ENCODE assay signal across 24 mouse cellular contexts in the genomic region with DNA sequence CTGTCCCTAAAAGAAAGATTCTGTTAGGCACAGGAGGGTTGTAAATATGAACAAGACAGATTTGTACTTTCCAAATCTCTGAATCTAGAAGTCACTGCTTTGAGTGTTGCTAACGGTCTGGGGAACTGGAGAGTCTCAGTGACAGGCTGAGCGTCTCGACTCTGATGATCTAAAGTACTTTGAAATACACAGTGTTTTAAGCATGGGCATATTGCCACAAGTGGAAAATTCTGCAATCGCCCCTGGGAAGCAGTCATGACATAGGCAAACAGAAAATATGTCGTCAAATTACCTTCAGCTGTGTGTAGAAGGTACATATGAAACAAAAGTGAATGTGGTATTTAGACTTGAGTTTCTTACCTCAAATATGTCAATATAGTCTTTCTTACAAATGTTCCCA. TPM values are rescaled to one million over a fixed set of nuclear protein-coding genes. Genes with fewer than 3 reads are reported as not detected.
DNase-seq lines count a peak whose midpoint lies in the region; TF ChIP-seq lines count a peak whose summit lies in the region.
"Had no signal": no experiment of that assay in that cellular context is flagged by ENCODE, and none has a peak within 500 bp of the region (broad histone marks: within the 10 kb centered on the region; RNA-seq: fewer than 3 reads in every experiment).

No protein-coding gene starts in this region.

- TF ChIP-seq CTCF in kidney, adult 2 months (conservative IDR thresholded peaks at IDR 0.05; ENCODE audit: insufficient read depth, insufficient read length, low read depth, low read length): no peak

- no peaks in the 10 kb centered on the region; the same call in 1 of the 2 replicates for H3K27me3 ChIP-seq in kidney, adult 2 months (replicated peaks; ENCODE audit: control insufficient read depth, insufficient read depth, low read length)
- H3K27me3 ChIP-seq: embryonic facial prominence, embryonic 13.5 days; liver, embryonic 13.5 days; lung, embryonic 15.5 days; megakaryocyte, embryonic 14.5 days; midbrain, embryonic 13.5 days; neural tube, embryonic 12.5 days had no signal

- peak; percentile 16 for DNase-seq in gastrocnemius, adult 18-20 months (ENCODE audit: low spot score)
- DNase-seq in gastrocnemius, postnatal 4 days (ENCODE audit: low spot score in 2 of 2): no peak
- peak; percentile 15 for DNase-seq in kidney, adult 2 months
- DNase-seq in kidney, postnatal 14 days: no peak
- DNase-seq in 3T3-L1 (ENCODE audit: low read depth, low spot score): peak; percentile 17
- no peak for DNase-seq in embryo, embryonic 9.5 days (ENCODE audit: extremely low spot score)
- DNase-seq: cerebellum, adult 18-20 months; cerebellum, postnatal 14 days; gastrocnemius, postnatal 25 days; heart, postnatal 4 days; kidney, adult 18-20 months; liver, embryonic 13.5 days; right cerebral cortex, postnatal 14 days had no signal

- H3K4me1 ChIP-seq in kidney, adult 2 months (ENCODE audit: control insufficient read depth, insufficient read depth, low read length): peaks cover 10% of the 10 kb centered on the region; the same call in 1 of the 2 replicates
- H3K4me1 ChIP-seq in brown adipose tissue, adult 24 weeks (ENCODE audit: control insufficient read depth, insufficient read depth, insufficient read length, low read length): peaks cover 17% of the 10 kb centered on the region
- H3K4me1 ChIP-seq: liver, embryonic 13.5 days; megakaryocyte, embryonic 14.5 days had no signal

- no peak overlapping the region for H3K27ac ChIP-seq in kidney, adult 2 months (ENCODE audit: insufficient read depth, low read depth, low read length)
- 0 out of 2 replicates have a peak overlapping the region, but pooled peaks have one; percentile 23 for H3K27ac ChIP-seq in brown adipose tissue, adult 24 weeks (replicated peaks; ENCODE audit: low read depth, low read length)
- H3K27ac ChIP-seq: embryonic facial prominence, embryonic 13.5 days; hindbrain, embryonic 14.5 days; kidney, postnatal 0 days; left cerebral cortex, adult 2 months; liver, embryonic 13.5 days; lung, embryonic 15.5 days; midbrain, embryonic 13.5 days; neural tube, embryonic 12.5 days had no signal

- no peaks in the 10 kb centered on the region for H3K36me3 ChIP-seq in kidney, adult 2 months (ENCODE audit: control insufficient read depth, insufficient read depth, low read length)
- H3K36me3 ChIP-seq: liver, embryonic 13.5 days had no signal

- no peak for TF ChIP-seq POLR2A in kidney, adult 2 months (IDR thresholded peaks at IDR 0.05; ENCODE audit: low read depth, low read length)

- H3K4me3 ChIP-seq in kidney, adult 2 months (ENCODE audit: insufficient read depth, low read depth, low read length): no peak overlapping the region
- H3K4me3 ChIP-seq in brown adipose tissue, adult 24 weeks (ENCODE audit: insufficient read depth, low read depth, low read length): no peak overlapping the region
- H3K4me3 ChIP-seq: embryonic facial prominence, embryonic 13.5 days; left cerebral cortex, adult 2 months; liver, embryonic 13.5 days; lung, embryonic 15.5 days; megakaryocyte, embryonic 14.5 days; midbrain, embryonic 13.5 days; neural tube, embryonic 12.5 days had no signal

- 61% methylated on average over 5 of the region's 5 CpGs for WGBS in kidney, adult 2 months

RNA-seq across cellular contexts. Expression of gene Fat4, which starts 51.4 kb away (rescaled TPM):
- total RNA-seq in gastrocnemius, adult 18-20 months (2021): 1 to 10 TPM; 1.4 to 1.9 TPM
- total RNA-seq in gastrocnemius, postnatal 4 days (2021): 10 to 100 TPM; 40.2 to 40.9 TPM
- 1.6 TPM in 2 replicates for polyA plus RNA-seq in kidney, adult 2 months (2012; rRNA removed)
- 0.91 and 1.3 TPM in 2 replicates for polyA plus RNA-seq in brown adipose tissue, adult 24 weeks (2012; ENCODE audit: insufficient read depth, insufficient read length, missing spikeins)
- total RNA-seq: MEL had no signal
- polyA plus RNA-seq: activated CD4-positive, CD25-positive, alpha-beta regulatory T cell, adult 4 months had no signal

Comparison
In these comparisons a context has a peak if more than half of its experiments do, and no peak if none do; other contexts are left out.
1. DNase-seq: peak in gastrocnemius, adult 18-20 months (single experiment), kidney, adult 2 months (single experiment) and 3T3-L1 (single experiment); none in gastrocnemius, postnatal 4 days (0 of 2), kidney, postnatal 14 days (single experiment) and embryo, embryonic 9.5 days (single experiment).
2. RNA of gene Fat4, which starts 51.4 kb away (total RNA-seq): 40.2 to 40.9 TPM in gastrocnemius, postnatal 4 days; 1.4 to 1.9 TPM in gastrocnemius, adult 18-20 months; every median in the first group is over 10 times any median in the second.